Mouse (Mus musculus) myocyte (in vitro differentiated cells): ENCODE measurements around the gene Slc25a11. TPM values are rescaled to one million over a fixed set of nuclear protein-coding genes. Genes with fewer than 3 reads are reported as not detected.

Source experiments
- H3K27me3 ChIP-seq: one replicate; pipeline ENCODE4 v1.6.1; 2011; ENCODE audit not compliant: control insufficient read depth, insufficient read depth, insufficient read length
- H3K36me3 ChIP-seq: one replicate; pipeline ENCODE4 v1.6.1; 2011; ENCODE audit not compliant: control insufficient read depth, insufficient read depth
- H3K4me2 ChIP-seq: one replicate; pipeline ENCODE4 v1.6.1; 2011; ENCODE audit warnings: low read depth, control low read depth
- H3K4me3 ChIP-seq: one replicate; pipeline ENCODE4 v1.5.1; 2011; ENCODE audit warnings: mild to moderate bottlenecking, control low read depth, moderate library complexity
- H3K79me2 ChIP-seq: one replicate; pipeline ENCODE4 v1.6.1; 2011; ENCODE audit not compliant: control insufficient read depth, insufficient read depth
- H3ac ChIP-seq: one replicate; pipeline ENCODE4 v1.6.1; 2011; ENCODE audit not compliant: control insufficient read depth, insufficient read length
- CEBPB ChIP-seq: IDR thresholded peaks from 2 replicates; pipeline ENCODE4 v1.6.1; 2011; ENCODE audit warnings: mild to moderate bottlenecking, moderate library complexity; ENCODE audit not compliant: poor library complexity, insufficient read depth, severe bottlenecking
- E2F4 ChIP-seq: IDR thresholded peaks from one replicate; pipeline ENCODE4 v1.6.1; 2011; ENCODE audit warnings: mild to moderate bottlenecking, control low read depth, moderate library complexity; ENCODE audit not compliant: insufficient read depth
- MAX ChIP-seq: IDR thresholded peaks from one replicate; pipeline ENCODE4 v1.6.1; 2011; ENCODE audit warnings: low read depth, mild to moderate bottlenecking, control low read depth
- MYOD1 ChIP-seq, 3 experiments: IDR thresholded peaks; one replicate each; pipeline ENCODE4 v1.6.1; 2011; ENCODE audit warnings: control low read depth in 2 of 3, low read depth in 2 of 3, mild to moderate bottlenecking in 2 of 3, moderate library complexity in 1 of 3; ENCODE audit not compliant: insufficient read length in 2 of 3, control insufficient read depth in 1 of 3
- MYOG ChIP-seq, 3 experiments: IDR thresholded peaks; one replicate each; pipeline ENCODE4 v1.6.1; 2011; ENCODE audit warnings: control low read depth in 2 of 3, low read depth in 2 of 3, mild to moderate bottlenecking in 2 of 3; ENCODE audit not compliant: insufficient read length in 2 of 3, control insufficient read depth in 1 of 3, insufficient read depth in 1 of 3
- POLR2A ChIP-seq: IDR thresholded peaks from one replicate; pipeline ENCODE4 v1.6.1; 2011; ENCODE audit warnings: low read depth, mild to moderate bottlenecking, control low read depth, moderate library complexity; ENCODE audit not compliant: insufficient read length
- POLR2AphosphoS2 ChIP-seq: IDR thresholded peaks from one replicate; pipeline ENCODE4 v1.6.1; 2011; ENCODE audit warnings: low read depth, control low read depth; ENCODE audit not compliant: insufficient read length
- REST ChIP-seq: IDR thresholded peaks from one replicate; pipeline ENCODE4 v1.6.1; 2011; ENCODE audit warnings: mild to moderate bottlenecking, control low read depth, moderate library complexity; ENCODE audit not compliant: insufficient read depth, insufficient read length
- SRF ChIP-seq: IDR thresholded peaks from one replicate; pipeline ENCODE4 v1.6.1; 2011; ENCODE audit warnings: low read depth; ENCODE audit not compliant: control insufficient read depth, insufficient read length
- TCF12 ChIP-seq: IDR thresholded peaks from one replicate; pipeline ENCODE4 v1.6.1; 2011; ENCODE audit warnings: mild to moderate bottlenecking, control low read depth; ENCODE audit not compliant: poor library complexity, insufficient read depth, severe bottlenecking
- TCF3 ChIP-seq: IDR thresholded peaks from one replicate; pipeline ENCODE4 v1.6.1; 2011; ENCODE audit warnings: low read depth, control low read depth; ENCODE audit not compliant: insufficient read length
- USF1 ChIP-seq: IDR thresholded peaks from one replicate; pipeline ENCODE4 v1.6.1; 2011; ENCODE audit warnings: low read depth, mild to moderate bottlenecking, control low read depth, moderate library complexity
- polyA plus RNA-seq: library from polyadenylated mRNA; unstranded; fragments of >200 nt; fragmentation: generic; extraction: Trizol; gene quantifications from one replicate; pipeline ENCODE4 v1.2.1, GENCODE M21; 2012; ENCODE audit warnings: missing spikeins

Gene Slc25a11
- polyA plus RNA-seq, 1 experiment: 165 TPM

DNA sequence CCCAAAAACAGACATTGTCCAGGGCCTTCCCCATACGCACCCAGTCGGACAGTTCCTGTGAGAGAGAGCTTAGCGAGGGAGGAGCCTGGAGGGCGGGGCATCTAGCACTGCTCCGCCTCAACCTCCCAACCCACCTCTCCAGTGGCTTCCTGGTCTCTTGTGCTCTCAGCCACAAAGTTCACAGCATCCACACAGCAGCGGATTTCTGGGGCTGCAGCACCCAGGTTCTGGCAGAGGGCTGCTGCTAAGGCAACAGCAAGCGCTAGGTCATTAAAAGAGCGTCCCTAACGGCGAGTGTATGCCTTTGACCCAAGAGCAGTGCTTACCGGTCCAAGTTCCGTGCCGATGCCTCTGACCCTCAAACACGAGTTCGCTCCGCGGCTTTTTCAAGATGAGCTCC, 32.2 kb downstream of the Slc25a11 start:
- TF ChIP-seq MYOD1 (IDR thresholded peaks at IDR 0.05; ENCODE audit: control insufficient read depth in 1 of 3, insufficient read length in 2 of 3, low read depth in 2 of 3) (no peak), TCF12 (no peak), CEBPB (no peak), E2F4 (no peak), SRF (no peak), REST (no peak), TCF3 (no peak), POLR2A (no peak), USF1 (no peak), POLR2AphosphoS2 (no peak), MYOG (IDR thresholded peaks at IDR 0.05; ENCODE audit: control insufficient read depth in 1 of 3, insufficient read depth in 1 of 3, insufficient read length in 2 of 3, low read depth in 2 of 3) (no peak), MAX (no peak)
- Histone ChIP-seq H3ac (no peak overlapping the region), H3K4me3 (no peak overlapping the region), H3K79me2 (no peaks in the 10 kb centered on the region), H3K27me3 (no peaks in the 10 kb centered on the region), H3K36me3 (peaks cover 7% of the 10 kb centered on the region), H3K4me2 (no peak overlapping the region)

DNA sequence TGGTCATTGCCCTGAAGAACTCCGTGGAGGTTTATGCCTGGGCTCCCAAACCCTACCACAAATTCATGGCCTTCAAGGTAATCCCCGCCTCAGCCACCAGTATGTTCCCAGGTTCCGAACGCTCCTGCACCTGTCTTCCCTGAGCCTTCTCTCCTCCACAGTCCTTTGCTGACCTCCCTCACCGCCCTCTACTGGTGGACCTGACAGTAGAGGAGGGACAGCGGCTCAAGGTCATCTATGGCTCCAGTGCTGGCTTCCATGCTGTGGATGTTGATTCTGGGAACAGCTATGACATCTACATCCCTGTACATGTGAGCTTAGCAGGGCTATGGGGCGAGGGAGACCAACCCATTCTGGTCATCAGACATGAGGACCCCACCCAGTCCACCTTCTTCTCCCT, 34.8 kb downstream of the Slc25a11 start:
- no peak overlapping the region for H3K4me2 ChIP-seq
- TF ChIP-seq SRF (no peak), USF1 (no peak), REST (no peak), MYOG (IDR thresholded peaks at IDR 0.05; ENCODE audit: control insufficient read depth in 1 of 3, insufficient read depth in 1 of 3, insufficient read length in 2 of 3, low read depth in 2 of 3) (no peak), POLR2AphosphoS2 (no peak), TCF12 (no peak), MAX (no peak), CEBPB (no peak), MYOD1 (IDR thresholded peaks at IDR 0.05; ENCODE audit: control insufficient read depth in 1 of 3, insufficient read length in 2 of 3, low read depth in 2 of 3) (no peak)
- H3K4me3 ChIP-seq: no peak overlapping the region
- peaks cover 7% of the 10 kb centered on the region for H3K36me3 ChIP-seq
- no peaks in the 10 kb centered on the region for H3K79me2 ChIP-seq
- H3ac ChIP-seq: no peak overlapping the region
- no peaks in the 10 kb centered on the region for H3K27me3 ChIP-seq

DNA sequence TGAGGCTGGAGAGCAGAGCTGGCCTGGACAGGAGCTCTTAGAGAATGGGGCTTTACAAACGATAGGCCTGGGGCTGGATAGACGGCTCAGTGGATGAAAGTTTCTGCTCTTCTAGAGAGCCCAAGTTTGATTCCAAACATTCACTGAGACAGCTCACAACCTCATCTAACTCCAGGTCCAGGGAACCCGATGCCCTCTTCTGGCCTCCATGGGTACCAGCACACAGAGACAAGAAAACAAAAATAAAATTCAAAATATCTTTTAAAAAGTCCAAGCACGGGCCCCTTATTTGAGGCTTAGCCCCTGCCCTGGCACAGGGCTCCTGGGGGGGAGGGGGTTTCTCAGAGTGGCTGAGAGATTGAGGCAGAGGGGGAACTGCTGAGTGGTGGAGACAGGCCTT, 36.5 kb downstream of the Slc25a11 start:
- peaks cover 7% of the 10 kb centered on the region for H3K36me3 ChIP-seq
- no peak overlapping the region for H3K4me3 ChIP-seq
- H3ac ChIP-seq: no peak overlapping the region
- no peaks in the 10 kb centered on the region for H3K79me2 ChIP-seq
- H3K4me2 ChIP-seq: no peak overlapping the region
- TF ChIP-seq MYOD1 (IDR thresholded peaks at IDR 0.05; ENCODE audit: control insufficient read depth in 1 of 3, insufficient read length in 2 of 3, low read depth in 2 of 3): no peak
- no peak for TF ChIP-seq POLR2A
- no peak for TF ChIP-seq E2F4
- TF ChIP-seq MYOG (IDR thresholded peaks at IDR 0.05; ENCODE audit: control insufficient read depth in 1 of 3, insufficient read depth in 1 of 3, insufficient read length in 2 of 3, low read depth in 2 of 3): no peak
- no peak for TF ChIP-seq SRF
- no peak for TF ChIP-seq TCF3
- TF ChIP-seq TCF12: no peak
- TF ChIP-seq CEBPB: no peak
- no peak for TF ChIP-seq POLR2AphosphoS2
- no peak for TF ChIP-seq MAX
- no peak for TF ChIP-seq USF1
- no peak for TF ChIP-seq REST
- H3K27me3 ChIP-seq: no peaks in the 10 kb centered on the region

DNA sequence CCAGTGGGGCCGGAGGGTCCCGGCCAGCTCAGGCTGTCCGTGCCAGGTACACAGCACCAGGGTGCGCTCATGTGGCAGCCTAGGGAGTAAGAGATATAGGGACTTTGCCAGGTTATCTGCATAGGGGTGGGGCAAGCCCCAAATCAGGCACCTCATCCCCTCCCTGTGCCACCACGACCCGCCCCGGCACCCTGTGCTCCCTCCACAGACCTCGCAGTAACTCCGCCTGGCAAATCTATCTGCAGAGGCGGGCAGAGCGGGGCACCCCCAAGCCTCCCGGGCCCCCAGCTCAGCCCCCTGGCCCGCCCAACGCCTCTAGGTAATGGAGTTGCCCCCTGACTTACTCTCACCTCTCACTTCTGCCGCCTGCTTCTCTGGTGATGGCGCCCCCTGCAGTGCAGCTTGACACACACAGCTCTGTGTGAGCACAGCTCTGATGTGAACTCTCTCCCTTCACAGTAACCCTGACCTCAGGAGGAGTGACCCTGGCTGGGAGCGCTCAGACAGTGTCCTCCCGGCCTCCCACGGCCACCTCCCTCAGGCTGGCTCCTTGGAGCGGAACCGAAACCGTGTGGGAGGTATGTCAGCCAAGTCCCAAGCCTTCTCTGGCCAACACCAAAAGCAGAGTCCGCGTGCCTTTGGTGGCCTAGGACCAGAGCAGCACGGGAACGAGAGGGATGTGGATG, 38.8 kb downstream of the Slc25a11 start:
- Histone ChIP-seq H3K4me3 (no peak overlapping the region), H3K79me2 (no peaks in the 10 kb centered on the region), H3ac (no peak overlapping the region), H3K4me2 (no peak overlapping the region), H3K36me3 (peaks cover 7% of the 10 kb centered on the region), H3K27me3 (no peaks in the 10 kb centered on the region)
- TF ChIP-seq POLR2AphosphoS2 (no peak), REST (no peak), POLR2A (no peak), CEBPB (no peak), SRF (no peak), MYOD1 (IDR thresholded peaks at IDR 0.05; ENCODE audit: control insufficient read depth in 1 of 3, insufficient read length in 2 of 3, low read depth in 2 of 3) (no peak), E2F4 (no peak), TCF3 (no peak), TCF12 (no peak), MAX (no peak), MYOG (IDR thresholded peaks at IDR 0.05; ENCODE audit: control insufficient read depth in 1 of 3, insufficient read depth in 1 of 3, insufficient read length in 2 of 3, low read depth in 2 of 3) (no peak), USF1 (no peak)

DNA sequence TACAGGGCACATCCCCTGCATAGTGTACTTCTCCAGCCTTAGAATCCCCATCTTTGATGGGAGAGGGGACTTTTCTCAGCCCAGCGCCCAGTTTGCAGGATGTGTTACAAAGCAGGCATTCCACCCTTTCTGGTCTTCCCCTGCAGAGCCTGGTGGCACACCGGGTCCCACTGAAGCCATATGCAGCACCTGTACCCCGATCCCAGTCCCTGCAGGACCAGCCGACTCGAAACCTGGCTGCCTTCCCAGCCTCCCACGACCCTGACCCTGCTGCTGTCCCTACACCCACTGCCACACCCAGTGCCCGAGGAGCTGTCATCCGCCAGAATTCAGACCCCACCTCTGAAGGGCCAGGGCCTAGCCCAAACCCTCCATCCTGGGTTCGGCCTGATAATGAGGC, 39.7 kb downstream of the Slc25a11 start:
- no peak overlapping the region for H3ac ChIP-seq
- no peak for TF ChIP-seq REST
- TF ChIP-seq USF1: no peak
- TF ChIP-seq POLR2AphosphoS2: no peak
- no peak for TF ChIP-seq TCF3
- no peak for TF ChIP-seq MAX
- TF ChIP-seq MYOG (IDR thresholded peaks at IDR 0.05; ENCODE audit: control insufficient read depth in 1 of 3, insufficient read depth in 1 of 3, insufficient read length in 2 of 3, low read depth in 2 of 3): no peak
- TF ChIP-seq CEBPB: no peak
- no peak for TF ChIP-seq SRF
- TF ChIP-seq E2F4: no peak
- H3K36me3 ChIP-seq: peaks cover 6% of the 10 kb centered on the region
- H3K79me2 ChIP-seq: no peaks in the 10 kb centered on the region
- H3K4me3 ChIP-seq: no peak overlapping the region
- no peak overlapping the region for H3K4me2 ChIP-seq
- H3K27me3 ChIP-seq: no peaks in the 10 kb centered on the region
